Mouse (Mus musculus): ENCODE results near the gene Tenm4.

Tenm4 gene

DNA sequence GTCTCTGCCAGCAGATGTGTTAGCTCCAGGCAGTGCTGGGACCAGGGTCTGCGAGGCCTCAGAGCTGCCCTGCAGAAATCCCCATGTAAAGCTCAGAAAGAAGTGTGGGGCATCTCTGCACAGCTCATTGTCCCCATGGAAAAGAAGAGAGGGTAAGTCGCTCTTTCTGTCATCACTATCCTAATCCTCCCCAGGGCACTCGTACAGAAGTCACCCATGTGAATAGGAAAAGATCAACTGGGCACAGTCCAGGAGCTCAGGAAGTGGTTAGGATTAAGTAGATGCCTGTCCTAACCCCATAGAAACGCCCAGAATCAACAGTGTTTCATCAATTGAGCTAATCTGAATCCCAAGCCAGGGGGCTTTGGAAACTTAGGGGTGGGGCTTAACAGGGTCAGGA is 476.6 kb downstream of the Tenm4 start:
- DNase-seq (ENCODE audit: low spot score in 2 of 2), result no peak

DNA sequence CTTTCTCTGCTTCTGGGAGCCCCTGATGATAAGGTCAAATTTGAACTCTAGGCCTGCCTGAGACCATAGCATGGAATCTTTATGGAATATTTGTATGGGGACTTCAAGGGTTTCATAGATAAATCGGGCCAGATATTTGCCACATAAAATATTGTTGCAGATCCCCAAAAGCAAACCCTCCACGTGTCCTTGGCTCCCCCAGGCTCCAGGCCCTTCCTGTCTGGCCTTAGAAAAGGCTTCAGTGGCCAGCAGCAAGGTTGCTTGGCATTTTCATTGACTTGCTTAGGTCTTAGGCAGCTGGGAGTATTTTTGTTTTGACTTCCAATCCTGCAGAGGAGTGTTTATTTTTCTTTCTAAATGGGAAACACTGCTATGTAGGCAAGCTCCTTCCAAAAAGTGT is 477.6 kb downstream of the Tenm4 start:
- DNase-seq (ENCODE audit: low spot score in 2 of 2), result no peak

DNA sequence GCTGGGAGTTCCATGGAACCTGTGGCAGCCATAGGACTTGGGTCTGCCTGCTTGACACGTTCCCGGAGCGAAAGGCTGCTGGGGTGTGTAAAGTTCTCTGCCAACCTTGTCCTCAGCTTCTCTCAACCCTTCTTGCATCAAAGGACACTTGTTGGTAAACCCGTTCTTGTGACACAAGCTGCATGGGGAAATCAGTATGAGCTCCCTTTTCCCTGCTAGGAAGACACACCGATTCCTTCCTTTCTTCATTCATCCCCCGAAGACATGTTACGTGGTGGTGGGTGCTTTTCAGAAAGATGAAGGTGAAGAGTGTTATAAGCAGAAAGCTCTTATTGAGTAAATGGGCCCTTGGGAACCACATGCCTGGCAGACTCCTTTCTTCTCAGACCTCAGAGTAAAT is 478.1 kb downstream of the Tenm4 start:
- no peak for DNase-seq (ENCODE audit: low spot score in 2 of 2)

DNA sequence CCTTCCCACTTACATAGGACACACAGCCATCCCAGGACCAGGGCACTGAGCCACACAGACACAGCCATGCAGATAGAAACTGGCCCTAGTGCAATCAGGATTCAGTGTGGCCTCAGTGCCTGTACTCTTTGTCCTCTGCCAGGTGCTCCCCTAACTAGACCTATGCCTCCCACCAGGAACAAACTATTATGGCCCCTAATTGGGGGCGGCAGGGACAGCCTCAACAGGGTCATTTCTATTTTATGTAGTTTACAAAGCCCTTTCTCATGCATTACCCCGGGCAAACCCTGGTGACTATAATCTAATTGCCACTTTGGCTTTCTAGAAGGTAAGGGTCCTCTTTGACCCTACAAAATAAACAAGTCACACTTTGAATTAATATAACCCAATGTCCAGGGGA is 479.4 kb downstream of the Tenm4 start:
- DNase-seq (ENCODE audit: low spot score in 2 of 2), result no peak

DNA sequence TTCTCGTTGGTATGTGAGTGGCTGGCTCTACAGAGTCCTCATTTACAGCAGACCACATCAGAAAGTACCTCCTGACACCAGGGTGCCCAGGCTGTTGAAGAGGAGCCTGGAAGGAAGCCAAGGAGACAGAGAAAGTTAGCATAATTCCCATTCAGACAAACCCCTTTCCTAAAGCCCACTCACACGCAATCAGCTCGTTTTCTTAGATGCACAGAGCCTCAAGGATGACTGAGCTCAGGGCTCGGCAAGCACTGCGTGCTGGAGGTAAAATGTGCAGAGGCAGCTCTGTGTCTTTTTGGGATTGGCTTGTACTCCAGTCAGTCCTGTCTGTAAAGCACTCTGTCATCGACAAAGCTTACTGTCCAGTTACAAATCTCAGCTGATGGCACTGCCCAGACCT is 480.0 kb downstream of the Tenm4 start:
- DNase-seq (ENCODE audit: low spot score in 2 of 2), result no peak

DNA sequence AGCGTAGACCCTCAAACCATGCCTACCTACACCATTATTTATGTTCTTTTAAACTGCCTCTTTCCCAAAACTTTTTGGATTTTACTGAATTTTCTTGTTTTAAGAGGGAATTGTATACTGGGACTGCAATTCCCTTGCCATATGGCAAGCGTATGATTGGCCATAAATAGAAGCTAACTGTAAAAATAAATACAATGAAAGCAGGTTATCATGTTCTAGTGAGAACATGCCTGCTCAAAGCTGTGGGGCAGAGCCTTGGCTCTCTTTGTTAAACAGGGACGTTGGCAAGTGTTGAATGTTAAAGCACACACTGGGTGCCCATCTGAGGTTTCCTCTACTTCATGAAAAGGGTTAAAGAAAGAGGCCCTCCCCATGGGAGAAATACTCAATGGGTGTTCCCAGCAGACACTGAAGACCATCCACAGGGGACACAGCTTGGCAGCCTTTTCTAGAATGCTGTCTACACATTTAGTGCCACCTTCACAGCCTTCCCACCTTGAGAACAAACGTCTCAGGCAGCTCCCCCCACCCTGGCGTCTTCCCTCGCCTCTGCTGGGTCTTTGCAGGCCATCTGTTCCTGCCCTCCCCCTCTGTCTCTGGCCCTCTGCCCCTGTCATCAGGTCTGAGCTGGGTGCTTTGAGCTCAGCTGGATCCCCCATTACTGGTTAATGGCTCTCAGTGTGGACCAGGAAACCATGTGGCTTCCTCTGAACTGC is 480.7 kb downstream of the Tenm4 start:
- no peak for DNase-seq (ENCODE audit: low spot score in 2 of 2)

DNA sequence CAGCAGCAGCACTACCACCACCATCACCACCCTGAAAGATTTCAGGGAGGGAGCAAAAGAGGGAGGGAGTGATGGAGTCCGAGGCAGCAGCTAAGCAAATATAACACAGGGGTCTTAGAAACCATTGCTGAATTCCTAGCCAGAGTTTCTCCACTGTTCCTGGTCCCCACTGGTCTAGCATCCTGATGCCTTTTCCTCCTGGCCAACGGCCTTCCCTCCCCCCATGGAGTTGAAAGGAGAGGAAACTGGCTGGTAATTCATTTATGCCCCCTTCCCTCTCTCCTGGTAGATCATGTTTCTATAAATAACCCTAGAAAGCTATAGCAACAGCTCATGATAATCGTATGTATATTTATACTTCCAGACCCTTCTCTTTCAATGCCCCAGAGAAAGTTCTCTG is 481.8 kb downstream of the Tenm4 start:
- DNase-seq (ENCODE audit: low spot score in 2 of 2), result no peak

DNA sequence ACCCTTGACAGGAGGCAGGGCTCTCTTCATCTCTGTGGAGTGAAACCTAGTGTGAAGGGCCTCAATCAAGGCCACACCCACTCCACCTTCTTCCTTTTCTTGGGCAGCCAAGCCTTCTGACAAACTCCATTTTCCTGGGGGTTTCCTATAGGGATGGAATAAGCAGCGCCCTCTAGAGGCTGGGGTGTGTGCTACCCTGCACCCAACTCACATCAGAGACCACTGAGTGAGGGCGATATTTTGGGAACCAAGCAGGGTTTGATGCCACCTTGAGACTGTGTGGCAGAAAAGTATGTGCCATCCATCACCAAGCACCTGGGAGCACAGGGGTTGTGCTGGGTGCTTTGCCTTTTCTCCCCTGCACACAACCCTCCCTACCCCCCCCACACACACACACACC is 483.2 kb downstream of the Tenm4 start:
- no peak for DNase-seq (ENCODE audit: low spot score in 2 of 2)

DNA sequence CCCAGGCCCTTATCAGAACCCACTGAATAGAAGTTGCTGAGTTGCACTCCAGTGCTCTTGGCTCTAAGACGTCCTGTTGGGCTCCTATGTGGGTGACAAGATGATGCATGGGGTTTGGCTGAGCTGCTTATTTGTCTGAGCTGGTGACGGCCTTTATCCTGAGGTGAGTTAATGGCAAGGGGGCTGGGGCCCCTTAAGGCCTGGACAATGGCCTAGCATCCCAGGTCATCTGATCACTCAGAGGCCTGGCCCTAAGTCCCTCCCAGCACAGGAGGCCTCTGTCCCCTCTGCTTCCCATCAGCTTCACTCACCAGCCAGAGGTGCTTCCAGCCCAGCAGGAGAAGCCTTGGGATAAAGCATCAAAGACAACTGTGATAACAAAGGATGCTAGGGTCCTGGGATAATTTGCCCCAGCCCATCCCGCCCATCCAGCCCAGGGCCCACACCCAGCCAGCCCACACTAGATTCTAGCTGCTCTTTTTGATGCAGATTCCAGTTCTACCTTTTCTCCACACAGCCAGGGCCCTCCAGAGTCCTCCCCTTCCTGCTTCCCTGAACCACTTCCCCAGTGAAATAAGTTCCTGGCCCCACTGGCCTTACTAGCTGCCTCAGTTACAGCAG is 484.2 kb downstream of the Tenm4 start:
- DNase-seq (ENCODE audit: low spot score in 2 of 2), result no peak

DNA sequence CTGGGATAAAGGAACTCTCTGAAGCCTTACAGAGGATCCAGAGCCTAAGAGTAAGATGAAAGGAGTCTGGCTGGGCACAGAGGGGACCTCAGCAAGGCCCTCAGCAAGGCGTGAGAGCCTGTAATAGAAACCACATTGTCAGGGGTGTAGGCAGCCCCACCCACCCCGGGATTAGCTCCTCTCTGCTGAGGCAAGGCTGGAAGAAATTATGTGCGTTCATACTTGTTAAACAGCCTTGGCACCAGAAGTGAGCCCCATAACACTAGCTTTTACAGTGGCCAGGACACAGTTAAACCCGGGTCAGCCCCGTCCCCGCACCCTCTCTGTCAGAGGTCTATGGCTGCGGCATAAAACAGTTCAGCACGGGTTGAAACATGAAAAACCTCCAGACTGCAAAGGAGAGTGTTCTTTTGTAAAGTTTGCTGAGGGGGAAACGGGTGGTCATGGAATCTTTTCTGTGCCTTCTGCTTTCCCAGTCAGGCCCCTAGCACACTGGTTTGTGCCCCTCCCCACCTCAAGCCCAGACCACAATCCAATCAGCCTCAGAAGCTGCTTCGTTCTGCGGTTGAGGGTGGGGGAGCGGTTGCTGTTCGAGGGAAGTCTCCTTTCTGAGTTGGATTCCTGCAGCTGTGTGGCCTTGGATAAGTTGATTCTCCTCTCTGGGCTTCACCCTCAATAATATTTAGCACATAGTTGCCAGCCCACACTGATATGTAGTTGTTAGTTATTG is 486.2 kb downstream of the Tenm4 start:
- DNase-seq (ENCODE audit: low spot score in 2 of 2), result no peak

DNA sequence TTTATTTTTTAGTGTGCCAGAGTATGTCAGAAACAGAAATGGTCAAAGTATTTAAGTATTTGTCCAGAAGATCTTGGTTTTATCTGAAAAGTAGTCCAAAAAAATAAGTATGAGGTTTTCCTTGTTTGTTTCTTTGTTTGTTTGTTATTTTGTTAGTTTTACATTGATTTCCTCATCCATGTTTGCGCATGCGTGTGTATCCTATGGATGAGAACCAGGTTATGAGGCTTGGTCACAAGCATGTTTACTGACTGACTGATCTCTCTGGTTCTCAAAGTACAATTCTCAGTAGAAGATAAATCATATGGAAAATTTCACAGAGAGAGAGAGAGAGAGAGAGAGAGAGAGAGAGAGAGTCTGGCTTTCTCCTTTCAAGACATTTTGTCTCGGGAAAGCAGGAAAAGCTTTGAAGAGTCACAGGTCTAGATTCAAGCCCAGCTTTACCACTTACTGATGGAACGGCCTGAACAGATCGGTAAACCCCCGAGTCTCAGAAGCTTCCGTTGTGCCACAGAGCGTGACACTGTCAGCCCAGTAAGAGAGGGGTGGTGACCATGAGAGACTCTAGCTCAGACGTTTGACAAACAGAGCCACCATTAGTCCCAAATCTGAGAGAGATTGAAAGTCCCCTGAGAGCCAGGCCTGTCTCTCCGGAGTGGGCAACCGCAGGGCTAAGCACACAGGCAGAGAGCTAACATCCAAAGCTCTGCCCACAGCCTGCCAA is 487.0 kb downstream of the Tenm4 start:
- no peak for DNase-seq (ENCODE audit: low spot score in 2 of 2)

DNA sequence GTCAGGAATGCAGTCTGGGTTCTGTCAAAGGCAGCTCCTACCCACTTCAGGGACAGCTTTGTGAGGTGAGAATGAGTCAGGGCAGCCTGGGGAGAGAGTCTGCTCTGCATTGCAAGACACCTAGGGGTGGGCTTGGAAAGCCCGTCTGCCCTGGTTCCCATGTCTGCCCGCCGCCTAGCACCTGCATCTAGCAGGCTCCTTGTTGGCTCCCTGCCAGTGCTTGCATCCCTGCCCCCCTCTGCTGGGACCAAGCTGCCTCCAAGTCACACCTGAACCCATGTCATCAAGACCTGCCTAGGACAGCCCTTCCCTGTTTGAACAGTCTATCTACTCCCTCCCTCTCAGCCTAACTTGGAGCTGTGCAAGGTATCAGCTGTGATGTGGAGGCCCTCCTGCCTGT is 489.9 kb downstream of the Tenm4 start:
- no peak for DNase-seq (ENCODE audit: low spot score in 2 of 2)

DNA sequence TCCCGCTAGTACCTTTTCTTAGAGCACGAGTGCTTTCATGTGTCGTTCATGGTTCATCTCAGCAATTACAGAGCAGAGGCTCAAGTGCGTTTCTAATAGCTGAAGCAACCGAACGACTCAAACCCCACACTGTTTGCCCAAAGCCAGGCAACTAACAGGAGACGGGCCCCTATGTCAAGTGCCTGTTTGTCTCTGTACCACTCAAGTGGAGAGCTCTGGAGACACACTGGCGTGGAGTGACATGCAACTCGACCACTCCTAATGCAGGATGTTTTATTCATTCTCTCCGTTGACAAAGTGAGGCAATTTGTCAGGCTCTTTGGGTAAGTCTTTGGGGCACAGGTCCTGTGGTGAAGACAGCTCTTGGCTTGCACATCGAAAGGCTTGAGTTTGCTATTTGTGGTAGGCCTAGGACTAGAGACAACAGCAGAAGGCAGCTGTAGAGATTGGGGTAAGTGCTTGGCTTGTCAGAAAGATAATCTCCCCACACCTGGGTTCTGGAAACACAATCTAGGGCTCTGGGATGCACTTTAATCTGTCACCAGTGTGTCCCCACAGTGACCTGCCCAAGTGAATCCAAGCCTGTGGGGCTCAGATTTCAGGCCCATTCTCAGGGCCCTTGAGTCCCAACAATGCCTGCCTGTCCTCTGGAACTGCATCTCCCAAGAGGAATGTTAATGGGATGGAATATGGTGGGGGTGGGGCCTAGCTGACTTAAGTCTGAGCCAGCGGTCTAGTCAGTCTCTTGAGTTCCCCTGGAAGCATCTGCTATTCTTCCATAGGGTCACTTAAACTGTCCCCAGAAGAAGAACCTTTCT is 490.5 kb downstream of the Tenm4 start:
- no peak for DNase-seq (ENCODE audit: low spot score in 2 of 2)

DNA sequence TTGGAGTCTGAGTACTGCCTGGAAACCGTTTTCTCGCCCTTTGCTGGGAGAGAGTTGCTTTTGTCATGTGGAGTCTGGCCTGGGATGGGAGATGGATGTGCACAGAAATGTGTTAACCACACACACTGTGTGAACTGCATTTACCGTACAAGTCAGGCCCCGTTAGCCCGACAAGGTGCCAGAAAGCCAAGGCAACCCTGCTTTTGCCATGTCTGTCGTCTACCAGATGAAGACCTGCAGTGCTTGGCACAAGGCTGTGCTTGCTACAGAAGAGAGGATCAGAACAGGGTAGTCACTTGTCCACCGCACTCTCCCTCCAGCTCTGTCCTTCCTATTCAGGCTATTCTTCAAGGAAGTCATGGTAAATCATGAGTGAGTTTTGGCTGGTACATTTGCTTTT is 492.3 kb downstream of the Tenm4 start:
- no peak for DNase-seq (ENCODE audit: low spot score in 2 of 2)

DNA sequence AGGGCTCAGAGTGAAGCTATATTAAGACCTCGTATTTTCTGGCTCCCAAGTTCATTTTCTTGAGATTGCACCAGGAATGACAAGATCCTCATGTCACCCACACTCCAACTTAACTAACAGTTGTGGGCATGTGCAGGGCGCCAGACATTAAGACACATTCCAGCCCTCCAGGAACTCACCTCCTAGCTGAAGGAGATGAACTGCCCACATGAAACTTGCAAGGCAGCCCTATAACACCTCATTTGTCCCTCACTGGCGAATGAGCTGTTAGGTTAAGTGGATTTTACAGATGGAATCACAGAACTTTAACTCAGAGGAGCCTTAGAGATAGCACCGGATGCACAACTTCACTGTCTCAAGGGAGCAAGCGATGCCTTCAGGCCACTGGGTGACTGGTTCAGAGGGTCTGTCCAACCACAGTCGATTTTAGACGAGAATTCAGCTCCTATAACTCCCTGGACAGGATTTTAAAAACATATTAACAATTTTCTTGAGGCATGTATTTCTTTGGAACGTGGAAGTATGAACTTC is 495.4 kb downstream of the Tenm4 start:
- no peak for DNase-seq (ENCODE audit: low spot score in 2 of 2)

DNA sequence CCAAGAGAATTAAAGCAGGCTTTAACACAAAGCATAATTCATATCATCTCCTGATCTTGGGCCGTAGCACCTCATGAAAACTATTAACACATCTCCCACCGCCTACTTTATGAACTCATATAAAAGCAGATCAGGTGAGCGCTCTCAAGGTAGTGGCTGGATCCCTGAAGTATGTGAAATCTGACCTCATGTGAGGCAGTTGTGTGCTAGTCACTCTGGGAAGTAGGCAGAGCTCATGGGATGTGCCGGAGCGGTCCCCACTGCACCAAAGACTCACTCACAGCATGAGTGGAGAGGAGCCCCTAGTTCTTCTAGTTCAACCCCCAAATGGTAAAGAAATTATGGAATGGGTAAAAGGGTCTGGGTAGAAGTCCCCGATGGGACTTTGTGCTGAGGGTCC is 496.6 kb downstream of the Tenm4 start:
- no peak for DNase-seq (ENCODE audit: low spot score in 2 of 2)

DNA sequence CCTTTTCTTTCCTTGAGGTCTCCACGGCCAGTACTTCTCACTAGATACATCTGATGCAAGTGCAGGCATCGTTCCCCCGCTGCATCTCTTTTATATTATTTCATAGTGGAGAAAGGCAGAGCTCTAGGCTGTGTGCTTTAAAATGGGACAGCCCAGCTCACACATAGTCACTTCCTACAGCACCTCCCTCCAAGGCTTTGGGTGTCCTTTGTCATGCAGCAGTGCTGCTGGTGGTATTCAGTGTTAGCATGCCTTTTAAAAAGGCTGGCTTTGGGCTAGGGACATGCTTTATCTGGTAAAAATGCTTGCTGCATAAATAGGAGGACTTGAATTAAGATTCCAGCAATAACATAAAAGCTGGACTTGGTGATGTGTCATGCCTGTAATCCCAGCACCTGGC is 499.0 kb downstream of the Tenm4 start:
- no peak for DNase-seq (ENCODE audit: low spot score in 2 of 2)

DNA sequence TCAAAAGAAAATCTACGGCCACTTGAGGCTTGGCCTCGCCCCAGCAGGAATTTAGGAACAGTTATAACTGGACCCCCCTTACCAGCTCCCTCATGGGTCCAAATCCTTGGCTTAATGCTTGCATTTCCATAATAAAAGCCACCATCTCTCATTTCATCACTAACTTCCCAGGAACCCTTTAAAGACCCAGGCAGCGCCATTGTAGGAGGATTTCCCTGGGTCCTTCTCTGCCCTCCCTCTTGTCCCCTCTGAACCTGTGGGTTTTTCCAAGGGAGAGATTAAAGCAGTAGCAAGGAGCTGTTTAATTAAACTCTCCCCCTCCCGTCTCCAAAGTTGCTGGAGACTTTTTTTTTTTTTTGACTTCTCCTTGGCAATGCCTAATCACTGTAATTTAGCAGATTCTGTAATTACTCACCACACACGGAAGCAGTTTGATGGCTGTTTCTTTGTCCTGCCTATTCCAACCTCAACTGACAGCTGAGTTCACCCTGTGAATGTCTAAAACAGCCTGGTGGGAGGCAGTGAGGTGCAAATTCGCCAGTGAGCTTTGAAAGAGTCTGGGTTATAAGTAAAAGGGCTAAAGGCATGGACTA is 501.4 kb downstream of the Tenm4 start:
- DNase-seq (ENCODE audit: low spot score in 2 of 2), result no peak

DNA sequence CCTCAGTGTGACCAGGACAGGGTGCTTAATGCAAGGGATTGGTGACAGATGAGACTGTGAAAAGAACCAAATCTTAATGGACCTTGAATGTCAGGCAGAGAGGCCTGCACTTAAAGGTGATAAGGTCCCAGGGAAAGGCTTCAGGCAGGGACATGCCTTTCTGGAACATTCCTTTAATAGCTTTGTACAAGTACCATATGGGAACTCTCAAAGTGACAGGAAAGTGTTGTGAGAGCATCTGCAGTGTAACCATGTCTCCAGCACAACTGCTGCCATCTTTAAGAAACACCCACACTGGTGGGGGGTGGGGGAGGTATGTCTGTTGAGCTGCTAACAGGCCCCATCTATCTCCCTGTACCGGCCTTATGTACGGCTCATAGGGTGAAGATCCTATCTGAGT is 506.0 kb downstream of the Tenm4 start:
- DNase-seq (ENCODE audit: low spot score in 2 of 2), result no peak

DNA sequence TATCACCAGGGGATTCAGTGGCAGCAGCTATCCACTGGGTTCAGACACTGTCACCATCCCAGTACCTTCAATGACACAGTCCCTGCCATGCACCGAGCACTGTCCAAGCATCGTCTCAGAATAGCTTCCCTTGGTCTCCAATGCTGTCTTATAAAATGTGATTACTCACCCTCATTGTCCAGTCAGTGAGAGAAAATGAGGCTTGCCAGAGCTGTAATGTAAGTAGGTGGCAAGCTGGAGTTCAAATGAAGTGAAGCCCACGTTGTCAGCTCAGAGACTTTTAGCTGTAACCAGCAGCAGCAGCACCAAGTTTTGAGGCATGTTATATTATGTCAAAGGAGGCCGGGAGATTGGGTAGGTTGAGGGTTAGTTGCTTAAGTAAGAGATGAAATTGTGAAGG is 507.2 kb downstream of the Tenm4 start:
- DNase-seq (ENCODE audit: low spot score in 2 of 2), result no peak

DNA sequence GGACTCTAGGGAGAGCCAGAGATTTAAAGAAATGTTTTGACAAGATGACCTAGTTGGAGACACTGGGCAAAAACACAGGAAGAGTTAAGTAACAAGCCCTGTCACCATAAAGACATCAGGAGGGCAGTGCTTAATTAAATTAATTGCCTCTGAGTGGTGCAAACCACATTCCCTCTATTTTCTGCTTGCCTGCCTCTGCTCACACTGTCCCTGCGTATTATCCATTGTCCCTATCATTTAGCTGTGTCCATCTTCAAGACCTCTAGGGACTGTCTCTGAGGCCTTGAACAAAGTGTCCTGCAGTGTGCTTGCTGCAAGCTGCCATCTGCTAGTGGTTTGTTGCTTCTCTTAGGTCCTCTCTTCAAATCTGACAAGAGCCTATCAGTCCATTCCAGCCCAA is 508.7 kb downstream of the Tenm4 start:
- DNase-seq (ENCODE audit: low spot score in 2 of 2), result no peak

All from frontal cortex, postnatal 25 days (tissue).